Mouse (Mus musculus) hindbrain, embryonic 10.5 days (tissue): ENCODE data around the gene Taar4. TPM values are rescaled to one million over a fixed set of nuclear protein-coding genes. Genes with fewer than 3 reads are reported as not detected.

Source experiments
- DNase-seq: peaks from one replicate; pipeline ENCODE4 v3.0.0-alpha.2; 2017; ENCODE audit warnings: low spot score
- H3K27ac ChIP-seq: fragments of 300-500 bp; sonication (generic); 2 replicates; pipeline ENCODE4 v1.5.1; 2016; ENCODE audit warnings: mild to moderate bottlenecking, moderate library complexity
- H3K27me3 ChIP-seq: fragments of 300-500 bp; sonication (generic); 2 replicates; pipeline ENCODE4 v1.6.1; 2016; ENCODE audit warnings: mild to moderate bottlenecking; ENCODE audit not compliant: poor library complexity, insufficient read depth, severe bottlenecking
- H3K36me3 ChIP-seq: fragments of 300-500 bp; sonication (generic); 2 replicates; pipeline ENCODE4 v1.6.1; 2016; ENCODE audit warnings: mild to moderate bottlenecking, moderate library complexity
- H3K4me1 ChIP-seq: fragments of 300-500 bp; sonication (generic); replicated peaks from 2 replicates; pipeline ENCODE4 v1.6.1; 2016; ENCODE audit warnings: mild to moderate bottlenecking
- H3K4me3 ChIP-seq: fragments of 300-500 bp; sonication (generic); 2 replicates; pipeline ENCODE4 v1.5.1; 2016; ENCODE audit warnings: mild to moderate bottlenecking, moderate library complexity
- H3K9me3 ChIP-seq: fragments of 300-500 bp; sonication (generic); 2 replicates; pipeline ENCODE4 v1.6.1; 2016; ENCODE audit warnings: mild to moderate bottlenecking, moderate library complexity
- WGBS: fragments of 180-500 bp; shearing (Covaris S2); methylation state at CpG from one replicate; pipeline ENCODE4 v1.1.7; 2016; 5-methylcytosine and 5-hydroxymethylcytosine counted together
- polyA plus RNA-seq: library from polyadenylated mRNA; unstranded; fragments of >200 nt; fragmentation: Nextera tagmentation; extraction: Ambion mirVana; gene quantifications from 2 replicates; pipeline ENCODE4 v1.2.1, GENCODE M21; 2016

The Taar4 gene
- polyA plus RNA-seq, 1 experiment from 2014 or later = not detected

- H3K27ac ChIP-seq = no peak within 1 kb of the TSS
- no peaks in the 10 kb centered on the region for H3K36me3 ChIP-seq
- WGBS = 89% methylated on average over 11 of the region's 11 CpGs
- H3K27me3 ChIP-seq = no peaks in the 10 kb centered on the region
- no peaks in the 10 kb centered on the region for H3K9me3 ChIP-seq
- no peak for DNase-seq
- H3K4me1 ChIP-seq = no peaks in the 10 kb centered on the region
- no peak within 1 kb of the TSS for H3K4me3 ChIP-seq
Measured at GRCm38 (mm10) chr10:23970656-23971165, 10.4 kb downstream of the Taar4 start, which contains the start of gene Taar5. Gene Taar5, plus strand, starts transcription at chr10:23970706.

GRCm38 (mm10) chr10:23971256-23971655 lies 11.0 kb downstream of the Taar4 start:
- no peak for DNase-seq
- Histone ChIP-seq H3K27ac (no peak overlapping the region), H3K9me3 (no peaks in the 10 kb centered on the region), H3K4me3 (no peak overlapping the region), H3K36me3 (no peaks in the 10 kb centered on the region), H3K4me1 (no peaks in the 10 kb centered on the region), H3K27me3 (no peaks in the 10 kb centered on the region)
- 88% methylated on average over 5 of the region's 5 CpGs for WGBS

- H3K27ac ChIP-seq = no peak overlapping the region
- H3K27me3 ChIP-seq = no peaks in the 10 kb centered on the region
- H3K36me3 ChIP-seq = no peaks in the 10 kb centered on the region
- DNase-seq = no peak
- WGBS = 37% methylated on average over 4 of the region's 4 CpGs
- H3K4me1 ChIP-seq = 0 out of 2 replicates have a peak, but pooled peaks cover 3% of the 10 kb centered on the region
- no peak overlapping the region for H3K4me3 ChIP-seq
- H3K9me3 ChIP-seq = no peaks in the 10 kb centered on the region
Measured at GRCm38 (mm10) chr10:23977958-23978357, 17.7 kb downstream of the Taar4 start.

- H3K4me3 ChIP-seq = no peak overlapping the region
- WGBS = 46% methylated on average over 16 of the region's 16 CpGs
- peak; percentile 80 for DNase-seq
Measured at GRCm38 (mm10) chr10:23978901-23979705, 18.8 kb downstream of the Taar4 start.

GRCm38 (mm10) chr10:23985546-23985945 lies 25.3 kb downstream of the Taar4 start, which contains the start of gene Taar6:
Gene Taar6, minus strand, starts transcription at chr10:23985646.
- WGBS = 68% methylated on average over 8 of the region's 8 CpGs
- H3K27ac ChIP-seq = no peak within 1 kb of the TSS
- no peak within 1 kb of the TSS for H3K4me3 ChIP-seq
- H3K36me3 ChIP-seq = no peaks in the 10 kb centered on the region
- H3K27me3 ChIP-seq = no peaks in the 10 kb centered on the region
- DNase-seq = no peak
- H3K9me3 ChIP-seq = peaks cover 3% of the 10 kb centered on the region; the same call in 1 of the 2 replicates
- peaks cover 7% of the 10 kb centered on the region; the same call in 1 of the 2 replicates for H3K4me1 ChIP-seq

More at GRCm38 (mm10) chr10:23978901-23979705, 18.8 kb downstream of the Taar4 start:
- Histone ChIP-seq H3K27ac (no peak overlapping the region), H3K27me3 (no peaks in the 10 kb centered on the region), H3K4me1 (peaks cover 7% of the 10 kb centered on the region; the same call in 1 of the 2 replicates), H3K36me3 (no peaks in the 10 kb centered on the region), H3K9me3 (no peaks in the 10 kb centered on the region)

GRCm38 (mm10) chr10:23986419-23986818 lies 26.1 kb downstream of the Taar4 start:
- Histone ChIP-seq H3K4me3 (no peak overlapping the region), H3K27ac (no peak overlapping the region), H3K4me1 (peaks cover 7% of the 10 kb centered on the region; the same call in 1 of the 2 replicates), H3K9me3 (peaks cover 3% of the 10 kb centered on the region; the same call in 1 of the 2 replicates), H3K27me3 (no peaks in the 10 kb centered on the region), H3K36me3 (no peaks in the 10 kb centered on the region)
- WGBS = 88% methylated on average over 5 of the region's 5 CpGs
- DNase-seq = no peak

GRCm38 (mm10) chr10:23993381-23993780 lies 33.1 kb downstream of the Taar4 start, which contains the start of gene Taar7a:
Gene Taar7a, minus strand, starts transcription at chr10:23993481.
- DNase-seq = no peak
- Histone ChIP-seq H3K36me3 (no peaks in the 10 kb centered on the region), H3K4me1 (no peaks in the 10 kb centered on the region), H3K9me3 (peaks cover 2% of the 10 kb centered on the region; the same call in 1 of the 2 replicates), H3K27me3 (no peaks in the 10 kb centered on the region), H3K4me3 (no peak within 1 kb of the TSS), H3K27ac (no peak within 1 kb of the TSS)
- 90% methylated on average over 3 of the region's 3 CpGs for WGBS

- H3K9me3 ChIP-seq = no peaks in the 10 kb centered on the region
- H3K36me3 ChIP-seq = no peaks in the 10 kb centered on the region
- H3K27ac ChIP-seq = no peak within 1 kb of the TSS
- H3K27me3 ChIP-seq = no peaks in the 10 kb centered on the region
- no peak within 1 kb of the TSS for H3K4me3 ChIP-seq
- 89% methylated on average over 1 of the region's 1 CpGs for WGBS
- no peak for DNase-seq
- H3K4me1 ChIP-seq = no peaks in the 10 kb centered on the region
Measured at GRCm38 (mm10) chr10:23999639-24000038, 39.3 kb downstream of the Taar4 start, which contains the start of gene Taar7b. Gene Taar7b, plus strand, starts transcription at chr10:23999939.

GRCm38 (mm10) chr10:24006442-24006841 lies 46.1 kb downstream of the Taar4 start:
- WGBS = 88% methylated on average over 1 of the region's 1 CpGs
- Histone ChIP-seq H3K9me3 (no peaks in the 10 kb centered on the region), H3K27ac (no peak overlapping the region), H3K36me3 (no peaks in the 10 kb centered on the region), H3K4me1 (no peaks in the 10 kb centered on the region), H3K4me3 (no peak overlapping the region), H3K27me3 (no peaks in the 10 kb centered on the region)
- DNase-seq = no peak

- WGBS = 71% methylated on average over 2 of the region's 2 CpGs
- H3K27ac ChIP-seq = no peak overlapping the region
- H3K27me3 ChIP-seq = no peaks in the 10 kb centered on the region
- no peaks in the 10 kb centered on the region for H3K4me1 ChIP-seq
- H3K9me3 ChIP-seq = no peaks in the 10 kb centered on the region
- DNase-seq = no peak
- H3K4me3 ChIP-seq = no peak overlapping the region
- H3K36me3 ChIP-seq = no peaks in the 10 kb centered on the region
Measured at GRCm38 (mm10) chr10:24007034-24007433, 46.7 kb downstream of the Taar4 start.

GRCm38 (mm10) chr10:24008143-24008542 lies 47.8 kb downstream of the Taar4 start:
- no peak for DNase-seq
- Histone ChIP-seq H3K36me3 (no peaks in the 10 kb centered on the region), H3K4me1 (no peaks in the 10 kb centered on the region), H3K9me3 (no peaks in the 10 kb centered on the region), H3K27me3 (no peaks in the 10 kb centered on the region), H3K4me3 (no peak overlapping the region), H3K27ac (no peak overlapping the region)
- WGBS = 86% methylated on average over 1 of the region's 1 CpGs
